Mouse (Mus musculus): ENCODE data around the gene Sirt4.

GRCm38 (mm10) chr5:115437945-115438315, 46.6 kb downstream of the Sirt4 start:
- TF ChIP-seq CTCF (conservative IDR thresholded peaks at IDR 0.05; ENCODE audit: low read length) (no peak), NANOG (IDR thresholded peaks at IDR 0.05; ENCODE audit: borderline replicate concordance, low read length) (no peak), POU5F1 (IDR thresholded peaks at IDR 0.05; ENCODE audit: borderline replicate concordance, low read length) (no peak)
